Mouse (Mus musculus): ENCODE results near the gene Wnk2. TPM values are rescaled to one million over a fixed set of nuclear protein-coding genes. Genes with fewer than 3 reads are reported as not detected.

Gene Wnk2
- polyA plus RNA-seq, 1 experiment: not detected

DNA sequence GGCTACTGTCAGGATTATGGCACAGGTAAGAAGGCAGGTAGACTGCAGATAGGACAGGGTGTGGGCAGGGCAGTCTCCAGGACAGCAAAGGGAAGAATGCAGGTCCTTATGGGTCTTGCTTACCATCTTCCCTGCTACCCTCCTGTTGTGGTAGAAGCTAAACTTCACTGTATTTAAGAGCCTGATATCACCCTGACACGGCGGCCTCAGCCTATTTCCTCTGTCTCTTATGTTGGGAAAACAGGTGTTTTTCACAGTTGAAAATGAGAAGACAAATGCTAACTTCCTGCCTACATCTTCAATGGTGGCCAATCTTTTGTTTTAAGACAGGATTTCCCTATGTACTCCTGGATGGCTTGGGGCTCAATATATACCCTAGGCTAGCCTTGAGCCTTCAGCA is 94.5 kb downstream of the Wnk2 start:
- no peak for TF ChIP-seq TAL1 (IDR thresholded peaks at IDR 0.05; ENCODE audit: low read length)
- TF ChIP-seq GATA1 (IDR thresholded peaks at IDR 0.05; ENCODE audit: low read length): no peak
- no peaks in the 10 kb centered on the region for H3K36me3 ChIP-seq (ENCODE audit: control insufficient read depth)
- no peak overlapping the region for H3K4me3 ChIP-seq (replicated peaks)
- peaks cover 3% of the 10 kb centered on the region; the same call in 1 of the 2 replicates for H3K9me3 ChIP-seq (ENCODE audit: control insufficient read depth, low read length)
- no peaks in the 10 kb centered on the region for H3K27me3 ChIP-seq (ENCODE audit: control insufficient read depth)
- H3K4me1 ChIP-seq (ENCODE audit: control insufficient read depth): no peaks in the 10 kb centered on the region

DNA sequence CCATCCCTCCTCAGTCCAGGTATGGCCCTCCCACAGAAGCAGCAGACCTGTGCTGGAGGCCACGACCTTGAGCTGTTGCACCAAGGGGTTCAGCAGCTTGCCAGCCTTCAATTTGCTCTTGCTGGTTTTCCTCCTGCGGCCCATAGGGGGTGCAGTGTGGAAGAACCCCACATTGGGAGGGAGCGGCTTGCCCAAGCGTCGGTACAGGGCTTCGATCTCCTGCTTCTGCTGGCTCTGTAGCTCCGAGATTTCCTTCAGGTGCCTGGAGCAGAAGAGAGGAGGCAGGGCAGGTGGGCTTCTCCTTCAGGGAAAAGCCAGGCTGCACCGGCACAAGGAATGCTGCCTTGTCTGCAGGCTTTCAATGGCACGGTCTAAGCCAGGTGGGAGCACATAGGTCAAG is 95.3 kb downstream of the Wnk2 start:
- H3K4me1 ChIP-seq (ENCODE audit: control insufficient read depth): no peaks in the 10 kb centered on the region
- peaks cover 3% of the 10 kb centered on the region; the same call in 1 of the 2 replicates for H3K9me3 ChIP-seq (ENCODE audit: control insufficient read depth, low read length)
- no peaks in the 10 kb centered on the region for H3K36me3 ChIP-seq (ENCODE audit: control insufficient read depth)
- no peaks in the 10 kb centered on the region for H3K27me3 ChIP-seq (ENCODE audit: control insufficient read depth)
- no peak overlapping the region for H3K4me3 ChIP-seq (replicated peaks)
- TF ChIP-seq TAL1 (IDR thresholded peaks at IDR 0.05; ENCODE audit: low read length) (no peak), GATA1 (IDR thresholded peaks at IDR 0.05; ENCODE audit: low read length) (no peak)

DNA sequence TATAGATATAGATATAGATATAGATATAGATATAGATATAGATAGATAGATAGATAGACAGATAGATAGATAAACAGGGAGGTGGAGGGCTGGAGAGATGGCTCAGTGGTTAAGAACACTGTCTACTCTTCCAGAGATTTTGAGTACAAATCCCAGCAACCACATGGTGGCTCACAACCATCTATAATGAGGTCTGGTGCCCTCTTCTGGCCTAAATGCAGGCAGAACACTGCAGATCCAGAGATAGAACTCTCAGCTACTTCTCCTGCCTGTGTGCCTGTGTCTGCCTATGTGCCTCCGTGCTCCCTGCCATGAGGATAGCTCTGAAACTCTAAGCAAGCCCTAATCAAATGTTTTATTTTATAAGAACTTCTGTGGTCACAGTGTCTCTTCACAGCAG is 100.4 kb downstream of the Wnk2 start:
- H3K27me3 ChIP-seq (ENCODE audit: control insufficient read depth): no peaks in the 10 kb centered on the region
- H3K4me3 ChIP-seq (replicated peaks): no peak overlapping the region
- no peaks in the 10 kb centered on the region for H3K36me3 ChIP-seq (ENCODE audit: control insufficient read depth)
- peaks cover 3% of the 10 kb centered on the region; the same call in 1 of the 2 replicates for H3K9me3 ChIP-seq (ENCODE audit: control insufficient read depth, low read length)
- TF ChIP-seq TAL1 (IDR thresholded peaks at IDR 0.05; ENCODE audit: low read length) (no peak), GATA1 (IDR thresholded peaks at IDR 0.05; ENCODE audit: low read length) (no peak)
- H3K4me1 ChIP-seq (ENCODE audit: control insufficient read depth): no peaks in the 10 kb centered on the region

DNA sequence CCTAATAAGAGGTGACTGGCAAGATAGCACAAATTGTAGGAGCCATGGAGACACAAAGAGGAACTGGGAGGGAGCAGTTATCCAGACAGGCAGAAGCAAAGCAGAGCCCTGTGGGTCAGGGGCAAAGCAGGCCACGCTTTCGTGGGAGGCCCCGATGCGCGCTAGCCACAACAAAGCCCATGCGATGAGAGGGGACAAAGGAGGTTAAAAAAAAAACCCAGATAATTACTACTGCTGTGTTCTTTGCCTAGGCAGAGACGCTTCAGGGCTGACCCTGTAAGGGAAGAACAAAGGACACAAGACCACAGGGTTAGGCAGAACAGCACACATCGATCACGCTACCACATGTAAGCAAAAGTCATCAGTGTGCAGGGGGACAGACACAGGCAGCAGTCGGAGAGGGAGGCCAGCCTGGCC is 103.7 kb downstream of the Wnk2 start:
- H3K36me3 ChIP-seq (ENCODE audit: control insufficient read depth): no peaks in the 10 kb centered on the region
- peaks cover 3% of the 10 kb centered on the region; the same call in 1 of the 2 replicates for H3K9me3 ChIP-seq (ENCODE audit: control insufficient read depth, low read length)
- no peak overlapping the region for H3K4me3 ChIP-seq (replicated peaks)
- TF ChIP-seq GATA1 (IDR thresholded peaks at IDR 0.05; ENCODE audit: low read length) (no peak), TAL1 (IDR thresholded peaks at IDR 0.05; ENCODE audit: low read length) (no peak)
- no peaks in the 10 kb centered on the region for H3K4me1 ChIP-seq (ENCODE audit: control insufficient read depth)
- H3K27me3 ChIP-seq (ENCODE audit: control insufficient read depth): no peaks in the 10 kb centered on the region

DNA sequence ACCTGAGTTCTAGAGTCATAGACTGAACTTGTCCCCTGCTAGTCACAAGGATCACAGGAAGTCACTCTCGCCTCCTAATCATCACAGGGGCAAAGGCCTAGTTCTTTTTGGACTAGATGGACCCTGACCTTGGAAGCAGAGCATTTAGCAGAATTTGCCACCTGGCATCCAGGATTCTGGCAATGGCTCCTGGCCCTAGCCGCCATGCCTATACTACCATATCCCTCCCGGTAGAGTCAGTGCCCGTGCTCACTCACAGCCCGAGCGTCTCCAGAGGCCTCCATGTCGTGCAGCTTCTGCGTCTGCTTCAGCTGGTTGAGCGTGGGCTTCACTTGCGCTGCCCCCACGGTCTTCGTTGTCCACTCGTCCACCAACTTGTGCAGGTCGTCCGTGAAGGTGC is 105.4 kb downstream of the Wnk2 start:
- Histone ChIP-seq H3K36me3 (ENCODE audit: control insufficient read depth) (no peaks in the 10 kb centered on the region), H3K27me3 (ENCODE audit: control insufficient read depth) (no peaks in the 10 kb centered on the region), H3K4me3 (replicated peaks) (no peak overlapping the region), H3K9me3 (ENCODE audit: control insufficient read depth, low read length) (peaks cover 3% of the 10 kb centered on the region; the same call in 1 of the 2 replicates), H3K4me1 (ENCODE audit: control insufficient read depth) (no peaks in the 10 kb centered on the region)
- TF ChIP-seq GATA1 (IDR thresholded peaks at IDR 0.05; ENCODE audit: low read length): no peak
- TF ChIP-seq TAL1 (IDR thresholded peaks at IDR 0.05; ENCODE audit: low read length): no peak

DNA sequence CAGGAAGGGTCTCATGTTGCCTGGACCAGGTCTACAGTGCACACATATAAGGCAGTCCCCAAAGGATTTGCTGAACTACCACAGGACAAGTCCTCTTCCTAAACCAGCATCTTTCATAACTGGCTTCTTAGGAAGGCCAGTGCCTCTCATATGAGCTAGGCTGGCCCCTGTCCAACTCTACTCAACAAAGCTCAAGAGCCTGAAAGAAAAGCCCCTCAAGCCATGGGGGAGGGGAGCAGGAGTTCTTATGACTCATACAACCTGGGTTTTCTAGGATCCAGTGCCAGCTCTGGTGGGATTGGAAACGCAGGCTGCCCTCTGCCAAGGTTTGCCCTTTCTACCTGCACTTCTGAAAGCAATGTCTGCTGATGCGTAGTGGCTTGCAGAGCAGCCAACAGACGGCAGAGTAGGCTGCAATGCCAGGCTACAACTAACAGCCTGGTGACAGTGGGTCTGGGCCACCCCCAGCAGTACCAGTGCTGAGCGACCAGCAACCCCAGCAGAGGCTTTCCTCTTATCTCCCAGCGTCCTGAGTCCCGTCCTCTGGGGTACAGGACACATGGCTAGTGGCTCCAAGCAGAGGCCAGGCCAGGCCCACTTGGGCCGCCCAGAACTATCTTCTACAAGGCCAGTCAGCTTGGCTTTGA is 110.8 kb downstream of the Wnk2 start:
- Histone ChIP-seq H3K36me3 (ENCODE audit: control insufficient read depth) (no peaks in the 10 kb centered on the region), H3K4me1 (ENCODE audit: control insufficient read depth) (no peaks in the 10 kb centered on the region), H3K4me3 (replicated peaks) (no peak overlapping the region), H3K27me3 (ENCODE audit: control insufficient read depth) (no peaks in the 10 kb centered on the region), H3K9me3 (ENCODE audit: control insufficient read depth, low read length) (no peaks in the 10 kb centered on the region)
- TF ChIP-seq GATA1 (IDR thresholded peaks at IDR 0.05; ENCODE audit: low read length): no peak
- no peak for TF ChIP-seq TAL1 (IDR thresholded peaks at IDR 0.05; ENCODE audit: low read length)

DNA sequence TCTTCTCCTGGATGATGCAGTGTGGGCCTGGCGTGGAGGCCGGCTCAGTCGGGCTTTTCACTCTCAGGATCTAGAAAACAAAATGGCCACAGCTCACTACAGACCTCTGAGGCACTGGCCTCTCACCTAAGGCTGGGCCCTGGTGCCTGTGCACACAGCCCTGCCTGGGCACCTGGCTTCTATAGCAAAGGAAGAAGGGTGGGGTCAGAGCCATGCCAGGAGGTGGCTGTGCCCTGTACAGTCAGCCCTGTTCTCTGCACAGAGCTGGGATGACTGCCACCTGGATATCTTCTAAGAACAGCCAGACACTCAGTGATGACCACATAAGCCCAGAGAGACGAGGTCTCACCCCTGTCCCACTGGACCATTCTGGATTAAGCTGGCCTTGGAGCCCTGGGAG is 111.4 kb downstream of the Wnk2 start:
- no peaks in the 10 kb centered on the region for H3K36me3 ChIP-seq (ENCODE audit: control insufficient read depth)
- no peaks in the 10 kb centered on the region for H3K27me3 ChIP-seq (ENCODE audit: control insufficient read depth)
- no peaks in the 10 kb centered on the region for H3K4me1 ChIP-seq (ENCODE audit: control insufficient read depth)
- H3K4me3 ChIP-seq (replicated peaks): no peak overlapping the region
- TF ChIP-seq GATA1 (IDR thresholded peaks at IDR 0.05; ENCODE audit: low read length) (no peak), TAL1 (IDR thresholded peaks at IDR 0.05; ENCODE audit: low read length) (no peak)
- H3K9me3 ChIP-seq (ENCODE audit: control insufficient read depth, low read length): no peaks in the 10 kb centered on the region

DNA sequence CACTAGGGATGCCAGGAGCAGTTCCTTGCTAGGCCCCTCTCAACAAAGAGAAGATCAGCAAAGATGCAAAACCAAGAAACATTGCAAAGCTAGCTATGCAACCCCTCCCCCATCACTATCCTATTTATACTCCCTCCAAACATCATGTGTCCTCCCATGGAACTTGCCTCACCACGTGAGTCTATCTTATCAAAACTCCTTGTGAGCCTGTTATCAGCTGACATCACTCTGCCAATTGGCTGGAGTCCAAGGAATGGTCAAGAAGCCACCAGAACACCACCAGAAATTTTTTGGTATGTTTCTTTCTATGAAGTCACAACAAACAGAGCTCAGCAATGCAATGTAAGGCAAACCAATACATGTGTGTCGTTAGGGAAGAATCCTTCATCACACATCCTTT is 116.8 kb downstream of the Wnk2 start:
- Histone ChIP-seq H3K4me1 (ENCODE audit: control insufficient read depth) (no peaks in the 10 kb centered on the region), H3K36me3 (ENCODE audit: control insufficient read depth) (no peaks in the 10 kb centered on the region), H3K9me3 (ENCODE audit: control insufficient read depth, low read length) (no peaks in the 10 kb centered on the region), H3K4me3 (replicated peaks) (no peak overlapping the region), H3K27me3 (ENCODE audit: control insufficient read depth) (no peaks in the 10 kb centered on the region)
- TF ChIP-seq GATA1 (IDR thresholded peaks at IDR 0.05; ENCODE audit: low read length): no peak
- TF ChIP-seq TAL1 (IDR thresholded peaks at IDR 0.05; ENCODE audit: low read length): no peak

DNA sequence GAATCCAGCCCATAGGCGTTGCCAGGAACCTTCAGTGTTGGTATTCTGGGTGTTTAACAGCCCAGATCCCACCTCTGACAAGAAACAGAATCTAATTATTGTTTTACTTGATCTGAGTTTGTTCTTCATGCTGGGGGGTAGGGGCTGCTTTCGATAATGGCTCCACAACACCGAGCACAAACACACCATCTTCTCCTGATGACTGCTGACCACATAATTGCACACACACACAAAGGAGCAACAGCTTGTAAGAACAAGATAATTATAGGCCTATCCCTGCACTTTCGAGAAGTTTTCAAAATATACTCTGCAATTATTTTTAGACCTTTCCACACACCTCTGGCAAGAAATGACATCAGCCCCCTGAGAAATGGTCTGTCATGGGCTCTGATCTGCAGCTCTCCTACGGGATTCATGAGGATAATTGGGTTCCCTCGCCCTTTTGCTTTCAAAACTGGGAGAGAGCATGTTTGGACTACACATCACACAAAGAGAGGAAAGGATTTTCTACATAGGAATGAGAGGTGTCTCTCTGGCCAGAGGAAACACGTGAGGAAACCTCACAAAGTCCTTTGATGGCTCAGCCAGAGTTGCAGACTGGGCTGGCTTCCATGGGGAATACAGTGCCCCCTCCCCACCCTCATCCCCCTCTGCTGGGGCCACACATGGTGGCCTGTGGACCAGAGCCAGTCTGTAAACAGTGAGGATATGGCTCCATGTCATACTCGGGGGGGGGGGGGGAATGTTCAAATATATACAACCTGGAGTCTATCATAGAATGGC is 118.9 kb downstream of the Wnk2 start:
- no peaks in the 10 kb centered on the region for H3K27me3 ChIP-seq (ENCODE audit: control insufficient read depth)
- H3K4me1 ChIP-seq (ENCODE audit: control insufficient read depth): peaks cover 16% of the 10 kb centered on the region
- no peaks in the 10 kb centered on the region for H3K36me3 ChIP-seq (ENCODE audit: control insufficient read depth)
- H3K4me3 ChIP-seq (replicated peaks): no peak overlapping the region
- TF ChIP-seq GATA1 (IDR thresholded peaks at IDR 0.05; ENCODE audit: low read length): no peak
- no peak for TF ChIP-seq TAL1 (IDR thresholded peaks at IDR 0.05; ENCODE audit: low read length)
- no peaks in the 10 kb centered on the region for H3K9me3 ChIP-seq (ENCODE audit: control insufficient read depth, low read length)
